Mouse (Mus musculus): ENCODE data around the gene Itgb8.
A peak's percentile ranks its signal among the peaks of the same experiment; 100 is the strongest.

Itgb8 gene

DNA sequence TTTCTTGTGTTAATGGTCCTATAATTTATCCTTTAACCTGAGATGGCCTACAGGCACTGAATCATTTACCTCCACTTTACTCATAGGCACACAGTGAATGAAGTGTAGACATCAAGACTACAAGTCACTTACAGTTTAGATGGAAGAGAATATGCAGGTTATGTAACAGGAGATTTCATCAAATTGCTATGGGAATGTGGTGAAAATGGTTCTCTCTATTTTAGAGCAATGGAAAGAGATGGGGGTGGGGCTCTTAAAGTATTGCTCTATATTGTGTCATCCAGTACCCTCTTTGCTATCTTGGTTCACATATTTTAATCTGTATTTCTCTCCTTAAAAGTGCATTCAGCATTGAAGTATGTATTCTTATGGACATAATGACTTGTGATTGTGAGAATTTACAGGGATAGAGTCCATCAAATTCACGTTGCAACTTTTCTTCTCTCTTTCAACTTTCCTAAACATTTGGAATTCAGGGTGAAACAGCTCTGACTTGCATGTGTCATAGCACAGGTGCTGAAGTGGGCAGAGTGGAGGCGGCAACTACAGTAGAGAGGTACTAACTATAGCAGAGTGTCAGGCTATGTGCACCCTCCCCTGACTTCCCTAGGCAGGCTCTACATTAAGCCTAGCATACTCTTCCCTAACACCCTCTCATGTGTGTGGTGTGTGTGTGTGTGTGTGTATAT lies 29.1 kb downstream of the Itgb8 start:
- DNase-seq (ENCODE audit: low spot score): no peak

DNA sequence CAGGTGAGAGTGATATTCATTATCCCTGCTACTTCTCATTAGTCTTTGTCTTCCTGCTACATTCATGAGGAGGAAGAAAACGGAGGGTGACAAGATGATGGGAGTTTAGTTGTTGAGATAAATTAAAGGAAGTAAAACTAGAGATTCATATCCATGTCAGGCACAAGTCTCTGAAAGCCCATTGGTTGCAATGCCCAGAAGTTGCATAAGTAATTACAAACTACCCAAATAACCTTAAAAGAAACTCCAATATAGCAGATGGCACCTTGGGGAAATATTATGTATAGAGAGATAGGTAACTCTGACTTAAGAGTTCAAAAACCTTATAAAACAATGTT lies 31.2 kb downstream of the Itgb8 start:
- no peak for DNase-seq (ENCODE audit: low spot score)

DNA sequence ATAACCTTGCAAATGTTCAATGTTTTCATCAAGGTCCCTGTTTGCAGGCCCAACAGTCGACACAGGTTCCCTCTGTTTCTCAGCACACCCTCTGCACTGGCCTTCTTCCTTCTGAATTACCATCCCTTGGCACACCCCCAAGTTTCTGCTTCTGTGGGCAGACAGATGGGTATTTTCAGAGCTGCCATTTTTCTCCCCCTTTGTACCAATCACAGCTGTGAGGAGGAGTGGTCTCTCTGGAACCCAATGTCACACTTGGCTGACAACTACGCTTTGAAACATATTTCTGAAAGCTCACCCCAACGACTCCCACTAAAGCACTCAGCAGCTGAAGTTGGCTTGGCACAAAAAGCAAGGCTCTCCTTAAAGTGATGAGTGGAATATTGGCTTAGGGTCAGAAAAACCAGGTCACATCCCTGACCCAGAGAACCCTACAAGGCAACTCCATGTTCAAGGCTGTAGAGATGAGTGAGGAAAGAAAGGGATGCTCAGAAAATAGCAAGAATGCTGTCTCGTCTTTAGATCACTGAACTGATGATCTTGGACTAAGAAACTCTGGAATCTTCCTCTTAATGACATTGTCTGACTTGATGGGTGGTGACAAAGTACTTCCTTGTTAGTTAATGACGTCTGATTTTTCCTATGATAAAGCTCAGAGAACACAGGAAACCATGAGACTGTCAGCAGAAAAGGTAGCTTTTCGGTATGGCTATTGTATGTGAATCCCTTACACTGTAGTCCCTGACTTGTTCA lies 31.7 kb downstream of the Itgb8 start:
- no peak for DNase-seq (ENCODE audit: low spot score)

DNA sequence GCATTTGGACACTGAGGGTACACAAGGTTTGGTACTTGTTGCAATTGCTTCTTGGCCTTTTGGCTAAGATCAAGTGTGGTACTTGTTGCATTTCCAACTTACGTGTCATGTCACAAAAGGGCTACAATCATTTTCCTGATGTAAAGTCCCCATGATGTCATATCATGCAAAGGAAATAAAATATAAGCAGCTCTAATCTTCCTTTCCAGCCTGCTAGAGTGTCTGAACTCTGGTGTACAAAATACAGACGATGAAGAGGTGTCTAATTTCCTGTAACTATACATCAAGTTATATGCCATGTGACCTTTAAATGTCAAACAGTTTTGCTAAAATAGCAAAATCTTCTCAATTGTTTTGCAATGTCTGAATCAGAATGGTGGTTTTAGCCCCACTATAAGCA lies 34.2 kb downstream of the Itgb8 start:
- DNase-seq (ENCODE audit: low spot score): no peak

DNA sequence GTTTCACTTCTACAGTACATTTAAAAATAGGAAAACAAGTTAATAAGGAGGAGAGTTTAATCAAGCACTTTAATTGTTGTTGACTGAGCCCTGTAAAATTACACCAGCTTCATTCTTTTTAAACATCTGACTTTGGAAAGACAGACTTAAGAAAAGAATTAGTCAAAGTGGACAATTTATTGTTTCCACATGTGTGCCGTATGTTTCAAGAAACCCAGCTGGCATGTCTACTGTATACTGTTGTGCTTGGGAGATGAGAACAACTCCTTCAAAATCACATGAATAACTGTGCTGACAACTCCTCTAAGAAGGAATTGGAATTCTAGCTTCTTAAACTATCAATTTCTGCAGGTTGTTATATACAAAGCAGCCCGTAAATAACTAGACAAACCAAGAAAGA lies 35.8 kb downstream of the Itgb8 start:
- no peak for DNase-seq (ENCODE audit: low spot score)

DNA sequence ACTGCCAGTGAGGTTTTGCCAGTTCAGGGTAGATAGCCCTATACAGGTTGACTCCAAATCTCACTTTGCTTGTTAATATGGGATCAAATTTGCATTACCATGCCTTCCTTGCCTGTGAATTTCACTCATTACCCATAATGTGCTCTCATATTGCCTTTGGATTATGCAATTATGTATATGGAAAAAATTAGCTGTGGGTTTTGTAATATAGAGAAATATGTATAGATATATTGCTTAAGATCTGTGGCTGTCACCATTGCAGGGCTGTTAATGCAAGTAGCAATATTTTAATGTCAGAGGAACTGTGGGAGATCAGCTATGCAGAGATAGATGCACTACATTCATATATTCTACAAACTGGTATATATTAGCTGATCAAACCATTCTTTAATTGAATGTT lies 43.5 kb downstream of the Itgb8 start:
- no peak for DNase-seq (ENCODE audit: low spot score)

DNA sequence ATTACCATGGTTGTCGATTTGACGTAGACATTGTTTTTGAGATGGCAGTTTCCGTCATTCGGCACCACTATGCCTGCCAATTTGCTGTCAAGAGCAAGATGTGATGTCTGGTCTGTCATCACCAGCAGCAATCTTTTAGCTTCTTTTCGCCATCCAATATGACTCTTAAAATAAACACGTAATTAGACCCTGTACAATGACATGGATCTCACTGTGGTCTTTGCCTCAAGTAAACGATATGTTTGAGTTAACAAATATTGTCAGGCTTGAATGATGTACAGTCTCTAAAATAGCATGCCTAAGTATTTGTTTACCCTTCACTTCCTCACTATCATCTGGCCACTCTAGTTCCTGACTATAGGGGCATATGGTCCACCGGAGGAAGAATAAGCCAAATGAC lies 48.8 kb downstream of the Itgb8 start:
- DNase-seq (ENCODE audit: low spot score): no peak

DNA sequence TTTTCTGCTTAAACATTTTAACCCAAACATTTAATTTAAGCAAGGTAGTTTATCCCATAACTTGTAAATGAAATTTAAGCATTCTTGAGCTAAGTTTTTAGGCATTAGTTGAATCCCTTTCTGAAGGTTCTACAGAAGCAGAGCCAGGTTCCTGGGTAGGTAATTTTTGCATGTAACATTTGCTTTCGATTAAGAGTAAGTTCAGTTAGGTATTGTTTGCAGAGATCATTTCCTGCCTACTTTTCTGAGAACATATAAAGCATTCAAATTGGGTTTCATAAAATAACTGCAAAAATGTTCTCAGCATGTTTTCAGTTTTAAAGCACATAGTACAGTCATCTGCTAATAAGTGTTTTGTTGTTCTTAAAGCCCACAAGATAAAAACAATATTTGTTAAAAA lies 53.2 kb downstream of the Itgb8 start:
- no peak for DNase-seq (ENCODE audit: low spot score)

DNA sequence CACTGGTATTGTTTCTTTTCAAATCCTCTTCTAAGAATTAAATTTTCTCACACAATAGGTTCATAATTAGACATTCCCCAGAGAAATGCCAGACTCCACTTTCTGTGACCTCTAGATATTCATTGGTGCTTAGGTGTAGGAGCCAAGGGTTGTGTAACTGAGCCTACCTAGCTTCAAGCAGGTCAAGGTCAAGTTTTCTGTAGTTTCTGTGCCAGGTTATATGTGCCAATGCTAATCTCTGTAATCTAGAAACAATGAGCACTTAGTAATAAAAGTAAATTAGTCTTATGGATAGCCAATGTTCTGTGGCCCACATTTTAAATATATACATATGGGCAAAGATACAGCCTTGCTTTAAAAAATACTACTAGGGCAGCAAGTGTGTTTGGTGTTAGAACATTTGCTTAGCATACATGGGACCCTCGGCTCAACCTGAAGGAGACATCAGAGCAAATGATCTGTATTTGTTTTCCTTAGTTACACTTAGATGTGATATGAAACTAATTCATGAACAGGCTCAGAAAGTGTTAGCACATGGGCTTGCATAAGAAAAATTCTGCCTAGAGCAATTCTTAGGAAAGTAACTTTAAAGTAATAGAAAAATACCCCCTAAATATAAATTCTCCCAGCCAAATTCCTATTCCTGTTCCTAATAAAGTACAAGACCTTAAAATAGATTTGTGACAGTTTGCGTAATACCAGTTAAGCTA lies 56.2 kb downstream of the Itgb8 start:
- no peak for DNase-seq (ENCODE audit: low spot score)

DNA sequence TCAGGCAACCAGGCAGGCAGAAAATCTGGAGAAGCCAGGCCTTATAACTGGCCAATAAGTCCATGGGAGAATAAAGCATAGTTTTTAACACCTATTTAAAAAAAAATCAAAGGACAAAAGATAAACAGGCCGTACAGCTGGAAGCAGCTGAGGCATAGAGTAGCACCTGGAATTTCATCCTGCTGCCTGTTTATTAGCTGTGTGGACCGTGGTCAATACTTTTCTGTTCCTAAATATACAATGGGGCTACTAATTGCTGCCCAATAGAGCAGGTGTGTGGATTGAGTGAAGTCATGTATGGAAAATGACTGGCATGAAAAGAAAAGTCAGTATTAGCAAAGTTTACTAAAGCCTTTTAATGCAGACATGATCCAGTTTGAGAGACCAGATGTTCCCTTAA lies 62.6 kb downstream of the Itgb8 start:
- no peak for DNase-seq (ENCODE audit: low spot score)

DNA sequence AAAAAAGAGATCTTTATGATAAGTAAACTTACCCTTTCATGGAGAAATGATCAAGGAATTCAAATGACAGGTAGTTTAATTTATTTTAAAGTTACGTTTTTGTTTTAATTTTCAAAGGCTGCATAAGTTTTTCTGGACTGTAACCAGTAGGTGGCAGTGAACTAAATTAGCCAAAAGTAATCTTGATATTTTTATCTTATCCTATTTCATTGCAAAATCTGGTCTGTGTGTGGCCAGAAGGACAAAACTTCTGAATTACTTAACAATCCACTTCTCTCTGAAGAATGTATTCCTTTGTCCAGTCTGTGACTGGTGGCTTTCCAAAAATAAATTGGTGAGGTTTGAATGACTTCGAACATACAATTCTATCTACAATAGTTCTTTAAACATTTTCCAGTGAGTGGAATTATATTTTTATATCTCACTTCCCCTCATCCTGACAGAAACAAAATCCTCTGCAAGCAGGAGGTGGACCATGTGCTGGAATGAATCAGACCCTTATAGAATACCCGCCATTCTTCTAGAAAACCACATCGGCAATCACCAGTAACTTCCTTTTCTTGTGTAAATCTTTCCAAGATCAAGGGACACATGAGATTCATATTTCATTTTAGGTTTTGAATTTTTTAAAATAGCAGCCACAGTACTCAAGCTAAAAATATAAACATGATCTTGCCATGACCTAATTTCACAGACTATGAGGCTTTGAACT lies 68.6 kb downstream of the Itgb8 start:
- DNase-seq (ENCODE audit: low spot score): no peak

DNA sequence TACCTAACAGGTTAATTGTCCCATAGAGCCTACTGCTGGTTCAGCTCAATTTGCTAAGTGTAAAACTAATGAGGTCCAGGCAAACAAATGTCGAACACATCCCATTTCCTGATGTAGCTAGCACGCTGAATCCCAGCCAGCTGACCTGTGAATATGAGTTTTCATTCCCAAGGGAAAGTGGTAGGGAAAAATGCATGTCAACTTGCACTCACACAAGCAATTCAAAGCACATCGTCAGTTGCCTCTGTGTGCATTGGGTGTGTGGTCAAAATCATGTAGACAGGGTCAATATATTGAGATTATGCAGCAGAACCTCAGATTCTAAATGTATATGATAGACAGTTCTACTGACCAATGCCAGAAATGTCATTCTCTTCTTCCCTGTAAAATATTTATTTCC lies 69.5 kb downstream of the Itgb8 start:
- no peak for DNase-seq (ENCODE audit: low spot score)

DNA sequence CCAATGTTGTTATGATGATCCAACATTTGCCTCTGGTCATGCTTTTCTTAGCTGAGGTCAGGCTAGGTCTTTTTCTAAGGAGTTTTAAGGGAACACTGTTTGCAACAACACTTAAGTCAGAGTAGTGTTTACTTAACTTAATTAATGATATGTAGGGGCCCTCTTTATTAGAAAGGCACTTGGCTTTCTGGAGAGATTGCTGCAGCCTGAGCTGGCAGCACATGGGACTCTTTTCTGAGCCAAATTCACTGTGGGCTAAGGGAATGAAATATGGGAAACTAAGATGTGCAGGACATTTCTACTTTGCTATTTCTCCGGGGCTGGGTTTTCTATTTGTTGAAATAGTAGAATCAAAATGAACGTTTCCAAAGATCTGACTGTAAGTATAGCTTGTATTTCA lies 73.5 kb downstream of the Itgb8 start:
- no peak for DNase-seq (ENCODE audit: low spot score)

DNA sequence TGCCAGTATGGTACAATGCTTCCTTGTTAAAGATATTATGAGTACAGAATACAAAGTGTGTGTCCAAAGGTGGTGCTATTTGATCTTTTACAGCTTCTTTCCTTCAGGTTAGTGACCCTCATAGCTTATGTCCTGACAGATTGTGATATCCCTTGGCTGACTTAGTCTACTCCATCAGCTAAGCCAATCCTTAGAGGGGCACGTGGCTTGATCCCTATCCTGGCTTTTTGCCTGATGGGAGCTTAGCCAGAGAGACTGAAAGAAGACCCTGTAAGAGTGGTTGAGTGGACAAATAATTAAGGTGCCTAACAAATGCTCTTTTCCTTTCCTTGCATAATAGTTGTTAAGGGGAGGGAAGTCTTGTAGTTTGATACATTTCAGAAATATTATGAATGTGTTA lies 73.9 kb downstream of the Itgb8 start:
- no peak for DNase-seq (ENCODE audit: low spot score)

DNA sequence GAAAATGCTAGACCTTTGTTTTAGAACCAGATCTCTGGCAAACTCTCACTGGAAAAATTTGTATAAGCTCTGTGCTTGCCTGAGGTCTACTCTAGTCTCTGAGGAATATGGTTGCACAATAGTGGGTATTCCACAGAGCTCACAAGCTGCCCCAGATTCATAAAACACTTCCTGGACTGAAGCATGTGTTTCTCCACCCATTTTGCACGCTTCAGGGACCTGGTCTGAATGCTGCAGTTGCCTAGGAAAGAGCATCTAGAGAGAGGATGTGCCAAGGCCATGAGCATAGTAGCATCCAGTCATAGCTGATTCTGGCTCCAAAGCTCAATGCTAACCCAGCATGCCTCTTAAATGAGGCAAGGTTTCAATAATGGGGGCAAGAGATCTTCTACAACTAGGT lies 74.4 kb downstream of the Itgb8 start:
- no peak for DNase-seq (ENCODE audit: low spot score)

DNA sequence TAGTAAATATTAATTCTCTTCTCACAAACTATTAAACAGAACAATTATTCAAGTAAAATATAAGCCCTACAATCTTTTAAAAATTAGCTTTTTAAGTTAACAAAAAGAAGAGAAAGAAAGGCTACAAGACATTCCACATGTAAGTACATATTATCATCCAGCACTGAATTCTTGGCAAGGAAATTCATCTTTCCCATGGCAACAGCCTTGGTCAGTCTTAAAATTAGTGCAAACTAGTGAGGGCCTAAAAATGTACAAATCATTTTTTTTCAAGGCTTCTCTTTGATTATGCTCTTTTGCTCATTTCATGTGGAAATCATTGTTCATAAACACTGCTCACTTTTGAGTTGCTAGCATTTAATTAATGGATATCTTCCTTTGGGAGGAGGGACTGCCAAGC lies 77.8 kb downstream of the Itgb8 start:
- DNase-seq (ENCODE audit: low spot score): peak; percentile 18

DNA sequence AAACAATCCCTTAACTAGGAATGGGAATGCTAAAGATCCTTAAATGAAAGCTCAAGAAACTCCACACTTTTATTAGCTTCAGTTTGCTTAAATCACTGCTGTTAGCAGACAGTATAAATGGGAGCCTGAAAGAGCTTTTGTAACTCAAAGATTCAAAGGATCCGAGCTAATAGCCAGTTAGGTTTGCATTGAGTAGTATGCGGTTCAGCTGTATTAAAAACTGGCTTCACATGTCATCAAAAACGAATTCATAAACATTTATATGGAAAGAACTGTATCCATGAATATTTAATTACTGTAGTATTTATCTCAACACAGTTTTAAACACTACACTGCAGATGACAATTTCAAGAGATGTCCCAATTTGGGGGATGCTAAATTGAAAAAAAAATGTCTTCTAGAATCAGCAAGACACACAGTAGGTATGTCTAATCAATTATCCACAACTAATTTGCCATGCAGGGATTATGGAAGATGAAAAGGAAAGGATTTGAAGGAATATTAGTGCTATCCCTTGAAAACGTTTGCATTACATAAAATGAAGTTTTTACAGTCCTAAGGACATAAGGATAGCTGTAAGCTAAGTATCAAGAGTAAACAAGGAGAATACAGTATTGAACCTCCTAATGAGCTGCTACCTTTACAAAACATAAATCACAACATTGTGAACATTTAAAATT lies 79.2 kb downstream of the Itgb8 start:
- no peak for DNase-seq (ENCODE audit: low spot score)

DNA sequence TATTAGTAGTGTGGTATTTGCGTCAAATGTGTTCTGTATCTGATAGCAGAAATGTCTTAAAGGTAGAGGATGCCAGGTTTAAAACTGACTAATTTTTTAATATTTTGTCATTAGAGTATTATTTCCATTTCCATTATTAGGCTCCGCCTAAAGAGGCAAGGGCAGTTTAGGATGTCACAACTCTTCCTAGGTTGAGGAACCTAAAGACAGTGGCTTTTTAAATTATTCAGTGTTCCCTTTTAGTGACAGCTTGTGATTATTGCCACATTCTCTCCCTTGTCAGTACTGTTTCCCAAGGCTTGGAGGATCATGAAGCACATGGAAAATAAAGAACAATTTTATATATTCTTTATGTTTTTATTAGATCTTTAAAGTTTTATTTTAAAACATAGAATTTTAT lies 80.9 kb downstream of the Itgb8 start:
- DNase-seq (ENCODE audit: low spot score): no peak

DNA sequence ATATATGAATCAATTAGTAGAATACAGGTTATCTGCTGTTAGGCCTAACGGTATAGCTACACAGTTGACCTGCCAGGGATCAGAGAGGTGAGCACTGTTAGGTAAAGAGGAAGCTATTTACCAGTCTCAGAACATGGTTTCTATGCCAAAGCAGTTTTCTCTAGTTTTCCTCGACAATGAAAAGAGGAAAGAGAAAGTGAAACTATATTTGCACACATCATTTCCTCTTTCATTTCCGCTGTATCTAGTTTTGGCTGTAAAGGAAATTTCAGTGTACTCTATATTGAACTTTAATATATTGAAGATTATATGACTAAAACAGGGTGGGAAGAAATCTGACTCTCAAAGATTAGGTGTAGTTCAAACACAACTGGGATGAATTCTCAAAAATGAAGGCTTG lies 81.5 kb downstream of the Itgb8 start:
- DNase-seq (ENCODE audit: low spot score): no peak

DNA sequence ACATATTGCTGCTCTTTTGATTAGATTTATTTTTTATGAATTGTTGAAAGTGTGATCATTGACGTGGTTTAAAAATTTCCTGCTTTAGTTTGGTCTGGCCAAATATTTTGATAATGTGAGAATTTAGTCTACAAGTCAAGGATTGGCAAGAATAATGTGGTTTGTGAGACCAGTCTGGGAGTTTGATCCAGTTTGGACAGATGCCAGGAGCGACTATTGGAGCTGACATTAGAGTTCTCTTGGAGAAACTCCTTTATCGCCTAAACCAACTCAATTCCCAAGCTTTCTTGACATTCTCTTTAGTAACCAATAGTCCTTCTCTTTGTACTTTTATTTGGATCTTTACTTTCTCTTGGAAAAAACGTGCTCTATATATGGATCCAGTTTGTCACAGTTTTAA lies 83.0 kb downstream of the Itgb8 start:
- DNase-seq (ENCODE audit: low spot score): peak; percentile 19

DNA sequence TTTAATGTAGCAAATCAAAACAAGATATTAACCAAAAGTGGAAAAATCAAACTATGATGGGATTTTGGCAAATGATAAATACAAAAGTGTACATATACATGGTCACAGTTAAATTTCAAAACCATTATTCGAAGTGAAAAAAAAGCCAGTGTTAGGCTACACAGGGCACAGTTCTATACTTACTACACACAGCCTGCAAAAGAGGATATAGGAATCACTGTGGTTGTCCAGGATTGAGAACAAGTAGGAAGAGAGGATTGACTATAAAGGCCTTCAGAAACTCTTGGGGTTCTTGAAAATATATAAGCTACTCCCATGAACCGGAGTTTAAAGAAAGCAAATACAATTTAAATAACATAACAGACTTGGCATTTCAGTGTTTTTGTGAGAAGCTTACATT lies 87.6 kb downstream of the Itgb8 start:
- DNase-seq (ENCODE audit: low spot score): no peak

DNA sequence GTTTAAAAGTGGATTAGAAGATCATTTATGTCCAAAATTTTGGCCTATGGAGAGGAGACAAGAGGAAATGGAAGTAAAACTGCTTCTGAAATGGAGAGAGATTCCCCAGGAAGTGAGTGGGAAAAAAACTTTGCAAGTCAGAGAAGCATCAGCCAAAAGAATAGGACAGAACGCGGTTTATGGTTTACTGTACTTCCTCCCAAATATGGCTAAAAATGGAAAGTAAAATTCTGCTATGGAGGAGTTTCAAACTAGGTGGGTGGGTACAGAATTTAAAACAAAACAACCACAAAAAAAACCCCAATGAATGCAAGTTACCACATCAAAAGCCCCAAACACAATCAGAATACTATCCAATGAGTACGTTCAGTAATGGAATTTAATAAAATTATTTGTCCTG lies 90.8 kb downstream of the Itgb8 start:
- DNase-seq (ENCODE audit: low spot score): no peak

All from ovary, adult 18-20 months (tissue).